Mouse (Mus musculus): ENCODE measurements at regions not wholly inside any gene's neighbourhood (a gene's known extent, or its start where the extent isn't known, plus 50 kb on each side); places are given as distances from the start of the nearest gene placed in this dataset.
A peak's percentile ranks its signal among the peaks of the same experiment; 100 is the strongest.

DNA sequence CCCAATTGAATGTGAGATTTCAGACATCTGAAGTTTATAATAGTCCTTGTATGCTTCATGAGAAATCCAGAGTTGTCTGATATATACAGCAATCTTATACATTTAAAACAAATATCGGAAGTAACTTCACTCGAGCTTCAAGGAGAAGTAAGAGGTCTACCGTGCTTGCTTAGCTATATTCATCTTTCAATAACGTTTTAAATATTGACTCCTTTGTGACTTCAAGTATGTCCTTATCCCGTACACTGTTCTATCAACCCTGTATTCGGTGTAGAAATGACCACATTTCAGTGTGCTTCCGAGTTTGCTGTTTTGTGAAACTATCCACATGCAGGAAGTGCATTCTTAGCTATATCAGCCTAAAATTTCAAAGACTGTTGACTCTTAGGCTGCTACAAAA, 427.8 kb upstream of the Tbc1d2b start:
- H3K27ac ChIP-seq (ENCODE audit: low read depth, low read length), result no peak overlapping the region
- peaks cover 3% of the 10 kb centered on the region; the same call in 1 of the 2 replicates for H3K27me3 ChIP-seq (replicated peaks; ENCODE audit: control insufficient read depth, insufficient read depth, low read length)
- no peaks in the 10 kb centered on the region for H3K36me3 ChIP-seq (ENCODE audit: control insufficient read depth, insufficient read depth, low read length)
- no peak for DNase-seq (ENCODE audit: low spot score)
- no peak overlapping the region for H3K9ac ChIP-seq (ENCODE audit: low read length)
- no peaks in the 10 kb centered on the region for H3K9me3 ChIP-seq (replicated peaks; ENCODE audit: control insufficient read depth, low read length)
- H3K4me1 ChIP-seq (ENCODE audit: control insufficient read depth, insufficient read depth, low read length), result peaks cover 7% of the 10 kb centered on the region
- H3K4me2 ChIP-seq (ENCODE audit: low read length), result no peak overlapping the region
- WGBS, result 62% methylated on average over 7 of the region's 7 CpGs
- no peak for ATAC-seq
- H3K4me3 ChIP-seq (ENCODE audit: low read depth, low read length), result no peak overlapping the region

DNA sequence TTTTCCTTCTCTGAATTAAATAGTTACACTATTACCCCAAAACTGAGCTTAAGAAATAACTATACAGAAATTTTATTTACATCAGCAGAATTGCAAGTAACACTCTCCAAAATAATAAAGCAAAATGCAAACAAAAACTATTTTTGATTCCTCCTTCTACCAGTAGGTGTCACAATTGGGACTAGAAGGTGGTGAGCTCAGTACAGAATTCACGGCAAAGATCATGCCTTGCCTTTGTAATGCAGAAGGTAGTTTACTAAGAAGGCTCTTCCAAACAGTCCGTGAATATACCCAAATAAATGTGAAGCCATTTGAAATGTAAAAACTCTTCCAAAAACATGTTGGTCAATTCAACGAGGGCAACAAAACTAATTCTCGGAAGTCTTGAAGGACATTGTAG, 428.5 kb upstream of the Tbc1d2b start:
- H3K27me3 ChIP-seq (replicated peaks; ENCODE audit: control insufficient read depth, insufficient read depth, low read length), result peaks cover 3% of the 10 kb centered on the region; the same call in 1 of the 2 replicates
- H3K27ac ChIP-seq (ENCODE audit: low read depth, low read length), result no peak overlapping the region
- no peaks in the 10 kb centered on the region for H3K36me3 ChIP-seq (ENCODE audit: control insufficient read depth, insufficient read depth, low read length)
- H3K4me3 ChIP-seq (ENCODE audit: low read depth, low read length), result no peak overlapping the region
- no peak overlapping the region for H3K9ac ChIP-seq (ENCODE audit: low read length)
- peak; percentile 42; the same call in 1 of the 2 replicates for ATAC-seq
- peak; percentile 88 for DNase-seq (ENCODE audit: low spot score)
- no peaks in the 10 kb centered on the region for H3K9me3 ChIP-seq (replicated peaks; ENCODE audit: control insufficient read depth, low read length)
- H3K4me1 ChIP-seq (ENCODE audit: control insufficient read depth, insufficient read depth, low read length), result peaks cover 7% of the 10 kb centered on the region
- 24% methylated on average over 4 of the region's 4 CpGs for WGBS
- H3K4me2 ChIP-seq (ENCODE audit: low read length), result no peak overlapping the region

DNA sequence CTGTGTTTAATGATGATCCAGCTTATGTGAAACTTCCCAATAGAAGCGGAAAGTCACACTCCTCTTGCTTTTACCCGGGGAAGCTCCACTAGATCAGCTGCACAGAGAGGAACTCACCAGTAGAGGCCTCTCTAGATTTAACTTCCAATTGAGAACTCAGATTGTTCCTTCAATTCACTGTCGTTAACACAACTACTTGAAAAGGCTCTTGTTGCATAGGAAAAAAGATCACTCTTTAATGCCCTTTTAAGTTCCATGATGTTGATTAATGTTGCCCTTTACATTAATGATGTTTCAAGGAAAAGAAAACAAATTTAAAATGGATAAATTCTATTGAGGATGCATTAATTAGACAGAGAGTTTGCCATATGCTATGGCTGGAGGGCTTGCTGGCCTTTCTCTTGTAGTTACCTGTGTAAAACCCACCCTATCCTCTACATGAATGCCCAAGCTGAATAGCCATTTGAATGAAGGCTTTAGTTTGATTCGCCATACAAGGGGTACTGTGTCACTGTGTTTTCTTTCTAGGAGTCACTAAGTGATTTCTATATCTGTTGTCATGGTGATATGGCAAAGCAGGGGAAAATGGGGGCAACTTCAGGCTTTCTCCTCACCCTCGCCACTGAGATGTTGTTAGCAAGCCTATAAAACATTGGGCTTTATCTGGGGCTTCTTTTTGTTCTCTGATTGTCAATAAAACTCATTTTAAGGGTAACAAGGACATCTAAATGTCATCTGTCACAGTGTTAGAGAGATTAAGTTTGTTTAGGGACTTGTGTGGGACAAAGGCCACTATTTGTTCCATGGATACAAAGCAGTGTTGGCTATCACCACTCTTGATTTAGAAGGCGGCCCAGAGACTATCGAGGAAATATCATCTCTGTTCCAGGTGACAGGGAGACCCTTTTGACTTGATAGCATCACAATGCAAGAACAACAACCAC, 429.9 kb upstream of the Tbc1d2b start:
- ATAC-seq (peak; percentile 81), DNase-seq (ENCODE audit: low spot score) (peak; percentile 89)
- H3K36me3 ChIP-seq (ENCODE audit: control insufficient read depth, insufficient read depth, low read length), result no peaks in the 10 kb centered on the region
- H3K4me2 ChIP-seq (ENCODE audit: low read length), result no peak overlapping the region
- 2% methylated on average over 7 of the region's 7 CpGs for WGBS
- H3K27me3 ChIP-seq (replicated peaks; ENCODE audit: control insufficient read depth, insufficient read depth, low read length), result 0 out of 2 replicates have a peak, but pooled peaks cover 3% of the 10 kb centered on the region
- peak overlapping the region; percentile 58 for H3K27ac ChIP-seq (ENCODE audit: low read depth, low read length)
- H3K4me1 ChIP-seq (ENCODE audit: control insufficient read depth, insufficient read depth, low read length), result peaks cover 7% of the 10 kb centered on the region
- H3K4me3 ChIP-seq (ENCODE audit: low read depth, low read length), result no peak overlapping the region
- no peaks in the 10 kb centered on the region for H3K9me3 ChIP-seq (replicated peaks; ENCODE audit: control insufficient read depth, low read length)
- no peak overlapping the region for H3K9ac ChIP-seq (ENCODE audit: low read length)

DNA sequence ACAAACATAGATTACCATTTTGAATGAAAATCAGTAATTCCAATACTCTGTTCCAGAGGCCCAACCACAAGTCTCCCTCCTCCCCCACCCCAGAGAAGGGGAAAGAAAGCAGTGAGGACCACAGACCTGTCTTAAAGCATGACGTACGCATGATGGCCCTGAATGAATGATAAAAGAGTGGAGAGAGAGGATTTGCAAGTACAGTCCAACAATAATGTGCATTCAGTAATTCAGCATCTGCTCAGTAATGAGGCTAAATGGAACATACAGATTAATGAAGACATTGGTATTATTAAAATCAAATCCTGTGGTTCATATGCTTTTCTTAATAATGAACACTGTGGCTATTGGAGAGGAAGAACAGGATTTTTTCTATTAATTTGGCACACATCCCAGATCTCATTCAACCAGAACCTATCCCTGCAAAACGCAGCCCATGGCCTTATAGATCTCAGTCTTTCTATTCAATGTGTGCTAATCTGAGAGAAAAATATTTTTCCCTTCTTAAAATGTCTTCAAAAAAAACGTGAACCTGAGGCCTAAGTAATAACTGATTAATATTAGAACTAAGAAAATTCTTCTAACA, 430.7 kb upstream of the Tbc1d2b start:
- Histone ChIP-seq H3K9me3 (replicated peaks; ENCODE audit: control insufficient read depth, low read length) (no peaks in the 10 kb centered on the region), H3K36me3 (ENCODE audit: control insufficient read depth, insufficient read depth, low read length) (no peaks in the 10 kb centered on the region), H3K27me3 (replicated peaks; ENCODE audit: control insufficient read depth, insufficient read depth, low read length) (no peaks in the 10 kb centered on the region), H3K9ac (ENCODE audit: low read length) (no peak overlapping the region), H3K4me3 (ENCODE audit: low read depth, low read length) (no peak overlapping the region), H3K27ac (ENCODE audit: low read depth, low read length) (peak overlapping the region; percentile 58), H3K4me2 (ENCODE audit: low read length) (no peak overlapping the region), H3K4me1 (ENCODE audit: control insufficient read depth, insufficient read depth, low read length) (peaks cover 7% of the 10 kb centered on the region)
- DNase-seq (ENCODE audit: low spot score) (peak; percentile 66), ATAC-seq (peak; percentile 54)
- WGBS, result 7% methylated on average over 4 of the region's 4 CpGs

DNA sequence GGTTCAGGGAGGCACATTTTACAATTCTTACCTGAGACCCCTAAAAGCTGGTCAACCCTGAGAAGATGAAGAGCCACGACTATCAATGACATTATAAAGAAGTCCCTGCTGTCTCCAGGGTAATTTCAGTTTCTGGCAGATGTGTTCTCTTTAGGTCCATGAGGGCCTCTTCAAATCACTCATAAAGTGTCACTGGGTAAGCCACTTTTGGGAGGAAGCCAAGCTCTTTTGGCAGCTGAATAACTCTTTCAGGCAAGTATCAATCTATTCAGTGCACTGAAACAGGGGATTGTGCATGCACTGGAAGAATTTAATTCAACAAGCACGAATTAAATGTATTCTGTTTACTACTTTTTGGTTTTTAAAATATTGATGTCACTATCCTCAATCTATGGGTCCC, 443.1 kb upstream of the Tbc1d2b start:
- 6% methylated on average over 2 of the region's 2 CpGs for WGBS
- Histone ChIP-seq H3K36me3 (ENCODE audit: control insufficient read depth, insufficient read depth, low read length) (no peaks in the 10 kb centered on the region), H3K4me1 (ENCODE audit: control insufficient read depth, insufficient read depth, low read length) (no peaks in the 10 kb centered on the region), H3K27me3 (replicated peaks; ENCODE audit: control insufficient read depth, insufficient read depth, low read length) (no peaks in the 10 kb centered on the region), H3K4me3 (ENCODE audit: low read depth, low read length) (no peak overlapping the region), H3K9ac (ENCODE audit: low read length) (no peak overlapping the region), H3K27ac (ENCODE audit: low read depth, low read length) (no peak overlapping the region), H3K4me2 (ENCODE audit: low read length) (no peak overlapping the region), H3K9me3 (replicated peaks; ENCODE audit: control insufficient read depth, low read length) (0 out of 2 replicates have a peak, but pooled peaks cover 4% of the 10 kb centered on the region)
- peak; percentile 55; the same call in 1 of the 2 replicates for ATAC-seq
- DNase-seq (ENCODE audit: low spot score), result peak; percentile 83

DNA sequence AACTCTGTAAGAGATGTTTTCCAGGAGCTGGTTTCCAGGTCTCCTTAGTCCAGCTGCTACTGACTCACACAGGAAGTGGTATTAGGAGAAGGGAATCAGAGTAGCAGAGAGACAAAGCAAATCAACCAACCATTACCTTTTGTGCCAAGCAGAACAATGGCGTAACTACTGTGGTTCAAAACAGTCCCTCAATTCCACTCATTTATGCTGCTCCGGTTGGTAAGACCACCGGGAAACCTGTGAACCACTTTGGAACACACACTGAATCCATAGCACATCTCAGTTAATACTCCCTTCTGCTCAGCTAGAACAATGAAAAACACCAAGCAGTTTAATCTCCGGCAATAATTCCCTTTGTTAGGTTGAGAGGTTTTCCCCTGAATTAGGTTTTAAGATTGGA, 460.8 kb upstream of the Tbc1d2b start:
- Histone ChIP-seq H3K4me1 (ENCODE audit: control insufficient read depth, insufficient read depth, low read length) (peaks cover 3% of the 10 kb centered on the region; the same call in 1 of the 2 replicates), H3K9ac (ENCODE audit: low read length) (no peak overlapping the region), H3K4me3 (ENCODE audit: low read depth, low read length) (no peak overlapping the region), H3K4me2 (ENCODE audit: low read length) (no peak overlapping the region), H3K36me3 (ENCODE audit: control insufficient read depth, insufficient read depth, low read length) (no peaks in the 10 kb centered on the region), H3K27ac (ENCODE audit: low read depth, low read length) (no peak overlapping the region), H3K27me3 (replicated peaks; ENCODE audit: control insufficient read depth, insufficient read depth, low read length) (no peaks in the 10 kb centered on the region), H3K9me3 (replicated peaks; ENCODE audit: control insufficient read depth, low read length) (no peaks in the 10 kb centered on the region)
- DNase-seq (ENCODE audit: low spot score), result peak; percentile 13
- no peak for ATAC-seq
- WGBS, result 4% methylated on average over 4 of the region's 4 CpGs

DNA sequence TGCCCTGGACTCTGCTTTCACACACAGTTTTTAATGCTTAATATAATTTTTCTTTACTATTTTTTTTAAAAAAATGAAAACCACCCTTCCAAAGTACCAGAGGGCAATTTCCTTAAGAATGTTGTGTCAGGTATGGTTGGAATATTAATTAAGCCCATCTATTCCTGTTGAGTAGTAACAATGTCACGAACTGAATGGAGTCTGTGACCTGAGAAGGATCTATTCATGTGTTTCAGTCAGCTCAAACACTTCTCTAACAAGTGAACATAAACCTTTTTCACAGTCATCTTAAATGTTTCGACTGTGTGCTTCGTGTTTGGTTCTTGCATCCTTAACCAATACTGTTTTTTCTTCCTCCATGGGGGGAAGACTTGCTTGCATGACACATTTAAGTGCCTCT, 486.6 kb upstream of the Tbc1d2b start:
- Histone ChIP-seq H3K27ac (ENCODE audit: low read depth, low read length) (no peak overlapping the region), H3K4me1 (ENCODE audit: control insufficient read depth, insufficient read depth, low read length) (0 out of 2 replicates have a peak, but pooled peaks cover 4% of the 10 kb centered on the region), H3K4me3 (ENCODE audit: low read depth, low read length) (no peak overlapping the region), H3K4me2 (ENCODE audit: low read length) (no peak overlapping the region), H3K9ac (ENCODE audit: low read length) (no peak overlapping the region), H3K27me3 (replicated peaks; ENCODE audit: control insufficient read depth, insufficient read depth, low read length) (no peaks in the 10 kb centered on the region), H3K36me3 (ENCODE audit: control insufficient read depth, insufficient read depth, low read length) (no peaks in the 10 kb centered on the region), H3K9me3 (replicated peaks; ENCODE audit: control insufficient read depth, low read length) (no peaks in the 10 kb centered on the region)
- ATAC-seq (no peak), DNase-seq (ENCODE audit: low spot score) (peak; percentile 19)
- 13% methylated on average over 3 of the region's 3 CpGs for WGBS

DNA sequence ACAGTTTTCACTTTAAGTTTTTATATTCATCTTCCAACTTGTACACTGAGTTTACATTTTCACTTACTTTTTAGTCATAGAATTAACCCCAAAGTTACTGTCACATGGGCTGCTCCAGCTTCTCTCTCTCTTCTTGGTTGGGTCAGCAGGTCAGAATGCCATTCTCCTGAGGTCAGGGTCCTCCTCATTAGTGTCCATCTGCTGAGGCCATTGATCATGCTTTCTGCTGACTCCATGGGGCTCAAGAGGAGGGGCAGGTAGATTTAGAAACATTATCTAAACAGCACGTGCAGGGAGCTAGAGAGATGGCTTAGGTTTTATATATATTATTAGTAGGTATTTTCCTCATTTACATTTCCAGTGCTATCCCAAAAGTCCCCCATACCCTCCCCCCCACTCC, 503.7 kb upstream of the Tbc1d2b start:
- Histone ChIP-seq H3K4me2 (ENCODE audit: low read length) (no peak overlapping the region), H3K4me1 (ENCODE audit: control insufficient read depth, insufficient read depth, low read length) (no peaks in the 10 kb centered on the region), H3K27me3 (replicated peaks; ENCODE audit: control insufficient read depth, insufficient read depth, low read length) (no peaks in the 10 kb centered on the region), H3K4me3 (ENCODE audit: low read depth, low read length) (no peak overlapping the region), H3K9me3 (replicated peaks; ENCODE audit: control insufficient read depth, low read length) (no peaks in the 10 kb centered on the region), H3K27ac (ENCODE audit: low read depth, low read length) (no peak overlapping the region), H3K9ac (ENCODE audit: low read length) (no peak overlapping the region), H3K36me3 (ENCODE audit: control insufficient read depth, insufficient read depth, low read length) (no peaks in the 10 kb centered on the region)
- DNase-seq (ENCODE audit: low spot score), result no peak
- WGBS, result 31% methylated on average over 1 of the region's 1 CpGs
- ATAC-seq, result no peak

DNA sequence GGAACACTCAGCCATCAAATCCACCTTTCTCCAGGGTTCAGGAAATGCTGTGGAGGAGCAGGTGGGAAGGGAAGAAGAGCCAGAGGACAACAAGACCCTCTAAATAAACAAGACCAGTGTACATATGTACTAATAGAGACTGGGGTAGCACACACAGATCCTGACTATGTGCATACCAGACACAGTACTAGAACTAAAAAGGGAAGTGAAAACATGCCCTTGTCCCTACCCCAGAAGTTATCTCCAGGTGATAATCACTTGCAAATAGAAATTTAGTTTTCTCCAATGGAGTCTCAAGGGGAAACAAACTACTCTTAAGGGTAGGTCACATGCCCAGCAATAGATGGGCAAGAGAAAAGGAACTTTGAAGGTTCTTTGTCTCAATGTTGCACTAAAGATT, 518.9 kb upstream of the Tbc1d2b start:
- Histone ChIP-seq H3K4me1 (ENCODE audit: control insufficient read depth, insufficient read depth, low read length) (no peaks in the 10 kb centered on the region), H3K27ac (ENCODE audit: low read depth, low read length) (no peak overlapping the region), H3K9ac (ENCODE audit: low read length) (no peak overlapping the region), H3K27me3 (replicated peaks; ENCODE audit: control insufficient read depth, insufficient read depth, low read length) (no peaks in the 10 kb centered on the region), H3K9me3 (replicated peaks; ENCODE audit: control insufficient read depth, low read length) (no peaks in the 10 kb centered on the region), H3K36me3 (ENCODE audit: control insufficient read depth, insufficient read depth, low read length) (no peaks in the 10 kb centered on the region), H3K4me2 (ENCODE audit: low read length) (no peak overlapping the region), H3K4me3 (ENCODE audit: low read depth, low read length) (no peak overlapping the region)
- ATAC-seq (no peak), DNase-seq (ENCODE audit: low spot score) (no peak)

Measured in forebrain, embryonic 14.5 days (tissue).